Mouse (Mus musculus) forebrain, postnatal 0 days (tissue): Measurements from ENCODE around the gene Gm5751. TPM values are rescaled to one million over a fixed set of nuclear protein-coding genes. Genes with fewer than 3 reads are reported as not detected.
"Not testable (repeated sequence)": the region's sequence is repeated elsewhere in the genome, so short reads cannot be mapped to it uniquely, and the experiment has no call there.

Experiments used
- ATAC-seq: fragments of 200-750 bp; cut with Nextera tagmentation; 2 replicates; pipeline ENCODE4 v1.8.0; 2017; ENCODE audit warnings: mild to moderate bottlenecking, moderate library complexity
- DNase-seq: peaks from one replicate; pipeline ENCODE4 v3.0.0-alpha.2; 2015
- H3K27ac ChIP-seq: fragments of 300-500 bp; sonication (generic); 2 replicates; pipeline ENCODE4 v1.5.1; 2014; ENCODE audit warnings: low read depth, mild to moderate bottlenecking, antibody characterized with exemption, low read length, moderate library complexity, mixed read lengths
- H3K27me3 ChIP-seq: fragments of 300-500 bp; sonication (generic); 2 replicates; pipeline ENCODE4 v1.6.1; 2014; ENCODE audit warnings: mild to moderate bottlenecking, low read length, mixed read lengths; ENCODE audit not compliant: insufficient read depth
- H3K36me3 ChIP-seq: fragments of 300-500 bp; sonication (generic); 2 replicates; pipeline ENCODE4 v1.6.1; 2014; ENCODE audit warnings: mild to moderate bottlenecking, moderate library complexity; ENCODE audit not compliant: insufficient read depth
- H3K4me1 ChIP-seq: fragments of 300-500 bp; sonication (generic); 2 replicates; pipeline ENCODE4 v1.6.1; 2014; ENCODE audit warnings: antibody characterized with exemption; ENCODE audit not compliant: insufficient read depth
- H3K4me2 ChIP-seq: fragments of 300-500 bp; sonication (generic); 2 replicates; pipeline ENCODE4 v1.6.1; 2014; ENCODE audit warnings: low read depth, mild to moderate bottlenecking, moderate library complexity
- H3K4me3 ChIP-seq: fragments of 300-500 bp; sonication (generic); 2 replicates; pipeline ENCODE4 v1.5.1; 2014; ENCODE audit warnings: low read depth, low read length, mixed read lengths
- H3K9ac ChIP-seq: fragments of 300-500 bp; sonication (generic); 2 replicates; pipeline ENCODE4 v1.6.1; 2014; ENCODE audit warnings: mild to moderate bottlenecking
- H3K9me3 ChIP-seq: fragments of 300-500 bp; sonication (generic); 2 replicates; pipeline ENCODE4 v1.6.1; 2016; ENCODE audit warnings: low read length
- CTCF ChIP-seq: sonication (generic); IDR thresholded peaks from 2 replicates; pipeline ENCODE4 v1.5.1; 2016; ENCODE audit warnings: antibody characterized with exemption, control low read depth, low read depth
- WGBS: fragments of 180-500 bp; shearing (Covaris S2); extraction: QIAGEN DNeasy Blood & Tissue Kit; methylation state at CpG from one replicate; pipeline ENCODE4 v1.1.7; 2014; 5-methylcytosine and 5-hydroxymethylcytosine counted together
- polyA plus RNA-seq: library from polyadenylated mRNA; unstranded; fragments of >200 nt; fragmentation: Nextera tagmentation; extraction: Ambion mirVana; gene quantifications from 2 replicates; pipeline ENCODE4 v1.2.1, GENCODE M21; 2015
- total RNA-seq: library from RNA; depleted of rRNA; stranded (reverse); fragments of >200 nt; gene quantifications from 2 replicates; pipeline ENCODE4 v1.2.3, GENCODE M21; 2014; rRNA removed

Gene Gm5751
- total RNA-seq = not detected in 2 replicates
- polyA plus RNA-seq = not detected in 2 replicates

DNA sequence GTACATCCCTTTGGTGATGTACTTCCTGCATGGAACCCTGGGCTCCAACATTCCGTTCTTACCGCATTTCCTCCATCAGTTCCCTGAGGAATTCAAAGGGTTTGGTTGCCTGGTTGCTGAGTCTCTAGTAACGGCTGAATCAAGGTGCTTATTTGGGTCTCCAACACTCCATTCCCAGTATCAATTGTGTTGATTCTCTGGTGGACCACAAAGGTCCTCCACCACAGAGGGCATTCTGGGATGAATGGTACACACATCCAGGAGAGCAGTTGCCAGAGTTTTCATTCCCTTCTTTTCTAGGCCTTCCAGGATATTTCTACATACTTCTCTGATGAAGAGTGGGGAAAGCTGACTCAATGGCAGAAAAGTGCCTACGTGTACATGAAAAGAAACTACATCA lies at the start of gene Gm5751:
Gm5751 (plus strand) TSS at position 301 of the 400 bp plus-strand sequence.
- not testable (repeated sequence) for H3K36me3 ChIP-seq, H3K27me3 ChIP-seq, H3K9me3 ChIP-seq, ATAC-seq, H3K9ac ChIP-seq, H3K4me3 ChIP-seq, H3K4me1 ChIP-seq, H3K27ac ChIP-seq, DNase-seq, H3K4me2 ChIP-seq
- WGBS = 96% methylated on average over 3 of the region's 4 CpGs

DNA sequence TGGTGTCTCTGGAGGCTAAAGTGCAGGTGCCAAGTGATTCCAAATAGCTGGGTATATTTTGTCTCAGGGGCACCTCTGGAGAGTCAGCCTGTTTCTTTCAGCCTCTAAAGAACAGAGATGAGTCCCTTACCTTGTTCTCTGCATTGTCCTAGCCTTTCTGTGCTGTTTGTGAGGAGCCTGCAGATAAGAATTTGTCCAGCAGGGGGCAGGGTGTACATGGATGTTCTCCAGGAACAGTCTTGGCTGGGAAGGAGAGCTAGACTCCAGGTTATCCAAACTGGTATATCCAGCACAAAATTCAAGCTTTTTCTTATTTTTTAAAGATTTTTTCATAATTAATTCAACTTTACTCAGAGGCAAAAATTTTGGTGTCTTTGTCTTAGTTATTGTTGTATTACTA lies 42.0 kb upstream of the Gm5751 start:
- no peak for ATAC-seq
- no peaks in the 10 kb centered on the region for H3K36me3 ChIP-seq
- H3K27ac ChIP-seq = no peak overlapping the region
- no peak overlapping the region for H3K4me2 ChIP-seq
- no peaks in the 10 kb centered on the region for H3K4me1 ChIP-seq
- no peaks in the 10 kb centered on the region for H3K9me3 ChIP-seq
- TF ChIP-seq CTCF = peak; percentile 64
- H3K4me3 ChIP-seq = no peak overlapping the region
- no peaks in the 10 kb centered on the region for H3K27me3 ChIP-seq
- peak; percentile 48 for DNase-seq
- no peak overlapping the region for H3K9ac ChIP-seq

DNA sequence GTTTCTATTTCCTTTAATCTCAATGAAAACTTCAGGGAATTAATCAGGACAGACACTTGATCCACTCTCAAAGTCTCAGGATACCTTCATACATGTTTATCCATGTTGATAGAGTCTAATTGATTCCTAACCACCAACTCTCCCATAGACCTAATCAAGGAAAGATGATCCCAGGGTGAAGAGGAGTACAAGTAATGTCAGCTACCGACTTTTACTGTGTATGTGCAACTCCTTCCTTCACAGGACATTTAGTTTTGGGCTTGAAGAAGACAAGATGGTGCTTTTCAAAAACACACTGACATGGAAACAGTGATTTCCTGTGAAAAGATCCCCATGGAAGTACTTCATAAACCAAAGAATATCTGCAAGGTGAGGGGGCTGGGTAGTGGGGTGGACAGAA lies 30.4 kb upstream of the Gm5751 start, which contains the start of gene Gm6592:
Gm6592 (plus strand) TSS at position 301 of the 400 bp plus-strand sequence.
- DNase-seq (no peak), ATAC-seq (no peak)
- H3K9ac ChIP-seq = no peak within 1 kb of the TSS
- no peaks in the 10 kb centered on the region for H3K27me3 ChIP-seq
- H3K4me1 ChIP-seq = no peaks in the 10 kb centered on the region
- H3K4me2 ChIP-seq = no peak within 1 kb of the TSS
- H3K36me3 ChIP-seq = no peaks in the 10 kb centered on the region
- no peak within 1 kb of the TSS for H3K4me3 ChIP-seq
- 79% methylated on average over 1 of the region's 1 CpGs for WGBS
- H3K27ac ChIP-seq = no peak within 1 kb of the TSS
- no peaks in the 10 kb centered on the region for H3K9me3 ChIP-seq
- no peak for TF ChIP-seq CTCF

DNA sequence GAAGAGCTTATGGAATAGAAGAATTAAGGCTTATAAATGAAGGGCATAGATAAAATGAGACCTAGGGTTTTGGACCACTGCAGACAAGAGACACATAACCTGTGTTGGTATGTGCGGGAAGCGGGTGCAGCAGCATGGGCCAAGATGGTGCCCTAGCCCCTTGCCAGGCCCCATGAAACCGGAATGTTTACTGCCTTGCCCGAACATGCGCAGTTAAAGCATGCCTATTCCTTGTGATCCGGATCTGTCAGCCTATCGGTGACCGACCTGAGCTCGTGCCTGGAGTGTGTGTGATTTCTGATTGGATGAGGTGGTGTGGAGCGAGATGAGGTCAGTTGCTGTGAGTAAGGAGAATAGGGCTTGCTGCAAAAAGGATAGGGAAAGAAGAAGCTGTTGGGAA lies 21.6 kb upstream of the Gm5751 start:
- WGBS = 93% methylated on average over 10 of the region's 10 CpGs
- Histone ChIP-seq H3K27ac (no peak overlapping the region), H3K4me2 (no peak overlapping the region), H3K9me3 (no peaks in the 10 kb centered on the region), H3K4me3 (no peak overlapping the region), H3K27me3 (no peaks in the 10 kb centered on the region), H3K9ac (no peak overlapping the region), H3K36me3 (no peaks in the 10 kb centered on the region), H3K4me1 (no peaks in the 10 kb centered on the region)
- no peak for DNase-seq
- TF ChIP-seq CTCF = no peak
- no peak for ATAC-seq

DNA sequence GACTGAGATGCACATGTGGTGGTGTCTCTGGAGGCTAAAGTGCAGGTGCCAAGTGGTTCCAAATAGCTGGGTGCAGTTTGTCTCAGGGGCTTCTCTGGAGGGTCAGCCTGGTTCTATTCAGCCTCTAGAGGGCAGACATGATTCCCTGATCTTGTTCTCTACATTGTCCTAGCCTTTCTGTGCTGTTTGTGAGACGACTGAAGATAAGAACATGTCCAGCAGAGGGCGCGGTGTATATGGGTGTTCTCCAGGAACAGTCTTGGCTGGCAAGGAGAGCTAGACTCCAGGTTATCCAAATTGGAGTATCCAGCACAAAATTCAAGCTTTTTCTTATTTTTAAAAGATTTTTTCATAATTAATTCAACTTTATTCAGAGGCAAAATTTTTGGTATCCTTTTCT lies 9.7 kb upstream of the Gm5751 start:
- not testable (repeated sequence) for H3K9me3 ChIP-seq, H3K4me2 ChIP-seq, H3K27ac ChIP-seq, H3K27me3 ChIP-seq, H3K36me3 ChIP-seq, H3K4me3 ChIP-seq, H3K9ac ChIP-seq, H3K4me1 ChIP-seq
- WGBS = 7% methylated on average over 3 of the region's 3 CpGs
- TF ChIP-seq CTCF = peak; percentile 64
- DNase-seq (peak; percentile 65), ATAC-seq (peak; percentile 65)

DNA sequence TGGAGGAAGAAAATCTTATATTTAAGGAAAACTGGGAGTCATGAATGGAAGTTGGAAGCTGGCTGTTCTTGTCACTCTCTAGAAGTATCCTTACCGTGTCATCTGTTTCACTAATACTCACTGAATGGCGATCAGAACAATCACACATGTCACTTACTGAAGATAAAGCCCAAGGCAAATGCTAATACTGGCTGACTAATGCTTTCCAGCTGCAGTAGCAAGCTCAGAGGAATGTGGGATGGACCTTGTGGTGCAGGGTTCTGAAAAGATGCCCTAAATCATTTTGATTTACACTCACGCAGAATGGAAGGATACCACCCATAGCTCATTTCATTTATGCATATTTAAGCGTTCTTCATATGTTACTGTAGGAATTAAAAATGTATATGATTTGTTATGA lies 10.3 kb downstream of the Gm5751 start:
- 0 out of 2 replicates have a peak, but pooled peaks cover 3% of the 10 kb centered on the region for H3K36me3 ChIP-seq
- WGBS = 75% methylated on average over 4 of the region's 4 CpGs

DNA sequence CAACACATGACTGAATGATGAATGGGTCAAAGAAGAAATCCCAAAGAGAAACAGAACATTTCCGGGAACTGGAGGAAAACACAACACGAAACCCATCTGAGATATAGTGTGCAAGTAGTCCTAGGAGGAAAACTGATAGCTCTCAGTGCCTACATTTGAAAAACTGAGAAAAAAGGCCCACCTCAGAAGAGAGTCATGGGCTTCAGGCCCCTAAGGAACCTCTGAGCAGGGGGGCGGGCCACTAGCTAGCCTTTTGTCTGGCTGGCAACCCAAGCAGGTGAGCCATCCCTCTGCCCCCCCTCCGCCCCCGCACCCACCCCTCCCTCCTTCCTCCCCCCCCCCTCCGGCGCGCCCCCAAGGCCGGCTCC lies 17.9 kb downstream of the Gm5751 start:
- no peak for TF ChIP-seq CTCF
- H3K27me3 ChIP-seq = no peaks in the 10 kb centered on the region
- DNase-seq = peak; percentile 16
- H3K4me2 ChIP-seq = peak overlapping the region; percentile 66
- no peaks in the 10 kb centered on the region for H3K9me3 ChIP-seq
- 32% methylated on average over 5 of the region's 9 CpGs for WGBS
- no peaks in the 10 kb centered on the region for H3K4me1 ChIP-seq
- peak overlapping the region; percentile 75 for H3K9ac ChIP-seq
- ATAC-seq = peak; percentile 12
- peak overlapping the region; percentile 51 for H3K4me3 ChIP-seq
- no peak overlapping the region for H3K27ac ChIP-seq
- 0 out of 2 replicates have a peak, but pooled peaks cover 3% of the 10 kb centered on the region for H3K36me3 ChIP-seq

More for the DNA sequence above, 10.3 kb downstream of the Gm5751 start:
- Histone ChIP-seq H3K9me3 (no peaks in the 10 kb centered on the region), H3K27me3 (no peaks in the 10 kb centered on the region), H3K4me2 (no peak overlapping the region), H3K4me3 (no peak overlapping the region), H3K4me1 (no peaks in the 10 kb centered on the region), H3K9ac (no peak overlapping the region), H3K27ac (no peak overlapping the region)
- DNase-seq (no peak), ATAC-seq (no peak)
- no peak for TF ChIP-seq CTCF
